Mouse (Mus musculus) midbrain, embryonic 11.5 days (tissue): ENCODE data around the gene Selp. TPM values are rescaled to one million over a fixed set of nuclear protein-coding genes. Genes with fewer than 3 reads are reported as not detected.

Experiments used
- ATAC-seq: fragments of 200-750 bp; cut with Nextera tagmentation; 2 replicates; pipeline ENCODE4 v1.8.0; 2017; ENCODE audit warnings: moderate TSS enrichment, moderate library complexity; ENCODE audit not compliant: low FRiP score
- DNase-seq: peaks from one replicate; pipeline ENCODE4 v3.0.0; 2015; ENCODE audit warnings: low spot score; ENCODE audit errors: missing footprints
- H3K27ac ChIP-seq: fragments of 300-500 bp; sonication (generic); 2 replicates; pipeline ENCODE4 v1.5.1; 2014; ENCODE audit warnings: low read depth, low read length
- H3K27me3 ChIP-seq: fragments of 300-500 bp; sonication (generic); 2 replicates; pipeline ENCODE4 v1.6.1; 2014; ENCODE audit warnings: mild to moderate bottlenecking, low read length, moderate library complexity, mixed read lengths; ENCODE audit not compliant: control insufficient read depth, insufficient read depth
- H3K36me3 ChIP-seq: fragments of 300-500 bp; sonication (generic); 2 replicates; pipeline ENCODE4 v1.6.1; 2014; ENCODE audit warnings: mild to moderate bottlenecking, low read length, moderate library complexity, mixed read lengths; ENCODE audit not compliant: control insufficient read depth, insufficient read depth
- H3K4me1 ChIP-seq: fragments of 300-500 bp; sonication (generic); 2 replicates; pipeline ENCODE4 v1.6.1; 2014; ENCODE audit warnings: low read length; ENCODE audit not compliant: control insufficient read depth, insufficient read depth
- H3K4me2 ChIP-seq: fragments of 300-500 bp; sonication (generic); 2 replicates; pipeline ENCODE4 v1.6.1; 2014; ENCODE audit warnings: mild to moderate bottlenecking, moderate library complexity
- H3K4me3 ChIP-seq: fragments of 300-500 bp; sonication (generic); 2 replicates; pipeline ENCODE4 v1.5.1; 2014; ENCODE audit warnings: low read depth, low read length
- H3K9ac ChIP-seq: fragments of 300-500 bp; sonication (generic); 2 replicates; pipeline ENCODE4 v1.6.1; 2014; ENCODE audit warnings: low read length
- H3K9me3 ChIP-seq: fragments of 300-500 bp; sonication (generic); 2 replicates; pipeline ENCODE4 v1.6.1; 2016; ENCODE audit warnings: low read length; ENCODE audit not compliant: control insufficient read depth
- WGBS: fragments of 180-500 bp; shearing (Covaris S2); extraction: QIAGEN DNeasy Blood & Tissue Kit; methylation state at CpG from one replicate; pipeline ENCODE4 v1.1.7; 2014; 5-methylcytosine and 5-hydroxymethylcytosine counted together
- polyA plus RNA-seq: library from polyadenylated mRNA; unstranded; fragments of >200 nt; fragmentation: Nextera tagmentation; extraction: Ambion mirVana; gene quantifications from 2 replicates; pipeline ENCODE4 v1.2.1, GENCODE M21; 2014

The Selp gene
- polyA plus RNA-seq, 1 experiment from 2014 or later: not detected

DNA sequence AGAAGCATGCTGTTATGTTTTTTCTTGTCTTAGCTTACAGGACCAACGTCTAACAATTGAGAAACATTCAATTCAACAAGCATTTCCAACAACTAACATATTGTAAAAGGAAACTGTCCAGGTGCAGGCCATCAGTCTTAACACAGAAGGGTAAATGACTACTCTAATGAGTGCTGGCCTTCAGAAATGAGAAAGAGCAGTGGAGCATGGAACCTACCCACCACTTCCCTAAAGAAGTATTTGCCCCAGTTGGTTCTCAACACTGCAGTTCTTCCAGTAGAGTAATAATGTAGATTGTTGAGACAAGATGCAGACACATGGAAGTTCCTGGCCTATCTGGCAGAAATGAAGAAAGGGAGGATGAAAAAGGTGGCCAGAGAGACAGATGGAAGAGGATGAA lies 38.6 kb upstream of the Selp start:
- H3K4me3 ChIP-seq: no peak overlapping the region
- WGBS: 69% methylated on average over 1 of the region's 1 CpGs
- H3K36me3 ChIP-seq: no peaks in the 10 kb centered on the region
- no peak overlapping the region for H3K4me2 ChIP-seq
- no peak for ATAC-seq
- no peak overlapping the region for H3K27ac ChIP-seq
- DNase-seq: no peak
- H3K27me3 ChIP-seq: no peaks in the 10 kb centered on the region
- H3K4me1 ChIP-seq: no peaks in the 10 kb centered on the region
- H3K9me3 ChIP-seq: no peaks in the 10 kb centered on the region
- no peak overlapping the region for H3K9ac ChIP-seq

DNA sequence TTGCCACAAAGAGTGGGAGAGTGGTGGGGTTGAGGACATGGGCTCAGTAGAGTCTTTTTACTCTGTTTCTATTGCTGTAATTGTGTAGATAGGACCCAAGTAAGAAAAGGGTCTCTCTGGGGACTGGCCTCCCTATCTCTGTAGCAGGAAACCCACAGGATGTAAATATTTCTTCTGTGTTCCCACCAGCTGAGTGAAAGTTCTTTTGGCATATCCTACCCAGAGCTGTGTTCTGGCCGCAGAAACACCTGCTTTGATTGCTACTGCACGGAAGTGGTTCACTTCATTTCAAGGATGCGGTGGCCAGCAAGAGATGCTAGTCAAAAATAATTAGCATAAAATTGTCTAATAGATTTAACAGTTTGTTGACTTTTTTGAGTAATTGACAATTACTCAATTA lies 38.0 kb upstream of the Selp start:
- H3K9me3 ChIP-seq: no peaks in the 10 kb centered on the region
- H3K36me3 ChIP-seq: no peaks in the 10 kb centered on the region
- ATAC-seq: no peak
- no peaks in the 10 kb centered on the region for H3K4me1 ChIP-seq
- no peak overlapping the region for H3K4me2 ChIP-seq
- no peak overlapping the region for H3K4me3 ChIP-seq
- H3K9ac ChIP-seq: no peak overlapping the region
- 98% methylated on average over 3 of the region's 3 CpGs for WGBS
- H3K27me3 ChIP-seq: no peaks in the 10 kb centered on the region
- H3K27ac ChIP-seq: no peak overlapping the region
- DNase-seq: no peak

DNA sequence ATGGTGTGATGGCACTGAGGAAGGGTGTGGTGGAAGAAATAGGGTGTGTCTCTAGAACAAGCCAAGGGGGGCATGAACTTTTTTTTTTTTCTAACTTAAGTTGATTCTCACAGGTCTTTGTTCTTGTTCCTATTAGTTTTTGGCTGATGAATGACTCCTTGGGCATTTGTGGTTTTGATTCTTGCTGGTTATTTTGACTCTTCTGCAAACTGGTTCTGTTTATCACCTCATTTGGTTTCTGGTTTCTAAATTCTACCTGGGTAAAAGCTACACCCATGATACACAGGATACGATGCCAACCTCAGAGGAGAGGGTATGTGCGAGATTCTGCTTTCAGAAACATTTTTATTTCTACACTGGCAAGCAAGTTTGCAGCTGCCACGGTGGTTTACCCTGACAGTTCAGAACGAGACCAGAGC lies 36.7 kb upstream of the Selp start:
- H3K4me3 ChIP-seq: no peak overlapping the region
- no peaks in the 10 kb centered on the region for H3K4me1 ChIP-seq
- no peak overlapping the region for H3K9ac ChIP-seq
- H3K27me3 ChIP-seq: no peaks in the 10 kb centered on the region
- no peak overlapping the region for H3K4me2 ChIP-seq
- no peaks in the 10 kb centered on the region for H3K9me3 ChIP-seq
- DNase-seq: no peak
- H3K27ac ChIP-seq: no peak overlapping the region
- no peak for ATAC-seq
- WGBS: 89% methylated on average over 4 of the region's 4 CpGs
- H3K36me3 ChIP-seq: no peaks in the 10 kb centered on the region

DNA sequence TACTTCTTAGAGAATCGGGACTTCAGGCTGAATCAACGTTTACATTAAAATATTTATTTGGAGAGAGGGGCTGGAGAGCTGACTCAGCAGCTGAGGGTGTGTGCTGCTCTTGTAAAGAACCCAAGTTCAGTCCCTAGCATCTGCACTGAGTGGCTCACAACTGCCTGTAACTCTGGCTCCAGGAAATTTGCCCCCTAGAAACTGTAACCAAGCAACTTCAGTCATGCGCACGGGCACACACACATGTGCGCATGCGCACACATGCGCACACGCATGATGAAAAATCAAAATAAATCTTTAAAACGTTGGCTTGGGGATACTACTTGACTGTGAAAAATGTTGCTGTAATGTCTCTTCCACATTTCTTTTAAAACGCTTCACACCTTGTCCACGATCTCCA lies 36.0 kb upstream of the Selp start:
- no peaks in the 10 kb centered on the region for H3K9me3 ChIP-seq
- H3K4me1 ChIP-seq: no peaks in the 10 kb centered on the region
- no peaks in the 10 kb centered on the region for H3K36me3 ChIP-seq
- DNase-seq (no peak), ATAC-seq (no peak)
- H3K9ac ChIP-seq: no peak overlapping the region
- no peak overlapping the region for H3K4me3 ChIP-seq
- no peaks in the 10 kb centered on the region for H3K27me3 ChIP-seq
- no peak overlapping the region for H3K4me2 ChIP-seq
- no peak overlapping the region for H3K27ac ChIP-seq
- 86% methylated on average over 11 of the region's 11 CpGs for WGBS

DNA sequence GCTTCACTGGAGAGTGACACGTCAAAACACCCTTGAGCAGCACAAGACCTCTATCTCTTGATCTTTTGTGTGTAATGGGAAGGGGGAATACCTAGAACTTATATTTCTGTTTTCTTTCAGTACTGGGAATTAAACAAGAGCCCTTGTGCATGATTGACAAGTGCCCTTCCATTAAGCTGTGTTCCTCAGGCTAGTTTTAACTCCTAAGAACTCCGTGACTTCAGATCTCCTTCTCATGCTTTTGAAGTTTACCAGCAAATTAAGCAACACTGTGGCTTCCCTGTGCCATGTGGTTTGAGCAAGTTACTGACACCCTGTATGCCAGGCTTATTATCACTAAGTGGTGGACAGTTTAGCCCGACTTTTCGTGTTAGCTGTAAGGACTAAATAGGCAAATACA lies 32.0 kb upstream of the Selp start:
- Histone ChIP-seq H3K9me3 (no peaks in the 10 kb centered on the region), H3K4me2 (no peak overlapping the region), H3K36me3 (no peaks in the 10 kb centered on the region), H3K9ac (no peak overlapping the region), H3K27ac (no peak overlapping the region), H3K4me1 (no peaks in the 10 kb centered on the region), H3K4me3 (no peak overlapping the region), H3K27me3 (no peaks in the 10 kb centered on the region)
- 94% methylated on average over 4 of the region's 4 CpGs for WGBS
- DNase-seq (no peak), ATAC-seq (no peak)

DNA sequence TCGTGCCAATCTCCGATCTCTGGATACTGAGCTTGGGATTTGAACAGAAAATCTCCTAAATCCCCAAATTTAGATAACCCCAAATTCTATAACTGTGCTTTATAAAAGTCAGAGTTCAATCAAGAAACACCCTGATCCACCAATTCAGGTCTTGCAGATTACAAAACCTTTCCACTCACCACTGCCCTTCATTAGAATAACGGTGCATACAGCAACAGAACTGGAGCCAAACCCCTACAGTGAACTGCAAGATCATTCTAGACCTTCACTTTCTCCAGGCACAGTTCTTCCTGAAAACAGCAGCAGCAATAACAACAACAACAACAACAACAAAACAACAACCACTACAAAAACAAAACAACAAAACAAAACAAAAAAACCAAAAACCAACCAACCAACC lies 28.3 kb upstream of the Selp start:
- WGBS: 89% methylated on average over 3 of the region's 3 CpGs
- no peak overlapping the region for H3K4me3 ChIP-seq
- no peak for ATAC-seq

DNA sequence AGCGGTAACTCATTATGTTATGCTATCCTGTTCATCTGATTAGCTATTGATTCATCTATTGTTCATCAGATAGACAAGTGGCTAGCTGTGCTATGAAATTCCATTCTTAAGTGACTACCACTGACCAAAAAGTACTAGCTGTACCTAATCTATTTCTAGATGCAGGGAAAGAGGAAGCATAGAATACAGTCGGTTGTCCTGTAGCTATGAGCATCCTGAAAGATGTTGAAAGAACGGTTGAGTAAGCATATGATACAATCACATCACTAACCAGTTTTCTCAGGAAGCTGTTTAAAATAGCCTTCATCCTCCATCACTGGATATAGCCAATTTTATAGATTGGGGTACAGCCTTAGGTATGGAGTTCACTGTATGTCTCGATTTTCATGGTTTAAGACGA lies 27.2 kb upstream of the Selp start:
- Histone ChIP-seq H3K4me3 (no peak overlapping the region), H3K4me1 (no peaks in the 10 kb centered on the region), H3K27ac (no peak overlapping the region), H3K36me3 (no peaks in the 10 kb centered on the region), H3K27me3 (no peaks in the 10 kb centered on the region), H3K9ac (no peak overlapping the region), H3K9me3 (no peaks in the 10 kb centered on the region), H3K4me2 (no peak overlapping the region)
- ATAC-seq: no peak
- no peak for DNase-seq
- 92% methylated on average over 5 of the region's 5 CpGs for WGBS

More for the DNA sequence above, 28.3 kb upstream of the Selp start:
- no peaks in the 10 kb centered on the region for H3K36me3 ChIP-seq
- no peak overlapping the region for H3K4me2 ChIP-seq
- no peaks in the 10 kb centered on the region for H3K27me3 ChIP-seq
- no peak overlapping the region for H3K9ac ChIP-seq
- no peaks in the 10 kb centered on the region for H3K4me1 ChIP-seq
- no peak overlapping the region for H3K27ac ChIP-seq
- no peaks in the 10 kb centered on the region for H3K9me3 ChIP-seq
- no peak for DNase-seq

DNA sequence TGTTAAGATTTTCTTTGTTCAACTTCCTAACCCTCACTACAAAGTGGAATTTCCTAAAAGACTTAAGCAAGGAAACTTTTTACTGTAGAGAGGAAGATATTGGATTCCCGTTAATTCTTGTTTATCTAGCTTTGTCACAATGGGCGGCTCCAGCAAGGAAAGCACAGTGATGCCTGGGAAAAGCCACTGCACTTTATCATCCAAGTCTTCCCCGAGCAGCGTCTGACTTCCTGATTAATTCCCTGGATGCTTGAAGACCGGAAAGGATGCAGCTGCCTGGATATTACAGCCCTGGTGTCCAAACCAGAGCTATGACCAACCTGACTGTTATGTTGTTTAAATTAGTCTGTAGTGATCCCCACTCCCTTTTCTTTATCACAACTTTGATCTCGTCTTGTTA lies 18.3 kb upstream of the Selp start:
- DNase-seq: no peak
- Histone ChIP-seq H3K27ac (no peak overlapping the region), H3K36me3 (no peaks in the 10 kb centered on the region), H3K9ac (no peak overlapping the region), H3K4me1 (no peaks in the 10 kb centered on the region), H3K4me3 (no peak overlapping the region), H3K9me3 (no peaks in the 10 kb centered on the region), H3K4me2 (no peak overlapping the region), H3K27me3 (no peaks in the 10 kb centered on the region)
- ATAC-seq: no peak
- 75% methylated on average over 6 of the region's 6 CpGs for WGBS

DNA sequence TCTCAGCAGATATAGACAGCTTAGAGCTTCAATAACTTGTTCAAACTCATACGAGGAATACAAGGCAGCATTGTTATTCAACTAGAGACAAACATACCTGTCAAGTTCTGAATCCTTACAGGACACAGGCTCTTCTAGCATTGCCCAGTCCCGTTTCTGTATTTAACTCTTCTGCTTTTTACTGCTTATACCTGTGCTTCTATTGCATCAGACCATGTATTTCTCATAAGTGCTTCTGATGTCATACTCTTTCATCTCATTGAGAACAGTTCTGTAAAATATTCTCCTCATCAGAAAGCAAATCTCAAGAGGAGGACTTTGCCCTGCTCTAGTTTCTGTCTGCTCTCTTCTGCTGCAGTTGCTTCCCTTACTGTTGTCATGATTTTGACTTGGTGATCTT lies 17.2 kb upstream of the Selp start:
- no peaks in the 10 kb centered on the region for H3K9me3 ChIP-seq
- no peaks in the 10 kb centered on the region for H3K4me1 ChIP-seq
- H3K4me2 ChIP-seq: no peak overlapping the region
- no peak overlapping the region for H3K4me3 ChIP-seq
- H3K27ac ChIP-seq: no peak overlapping the region
- no peak for DNase-seq
- H3K9ac ChIP-seq: no peak overlapping the region
- no peaks in the 10 kb centered on the region for H3K36me3 ChIP-seq
- ATAC-seq: no peak
- 89% methylated on average over 2 of the region's 2 CpGs for WGBS
- H3K27me3 ChIP-seq: no peaks in the 10 kb centered on the region

DNA sequence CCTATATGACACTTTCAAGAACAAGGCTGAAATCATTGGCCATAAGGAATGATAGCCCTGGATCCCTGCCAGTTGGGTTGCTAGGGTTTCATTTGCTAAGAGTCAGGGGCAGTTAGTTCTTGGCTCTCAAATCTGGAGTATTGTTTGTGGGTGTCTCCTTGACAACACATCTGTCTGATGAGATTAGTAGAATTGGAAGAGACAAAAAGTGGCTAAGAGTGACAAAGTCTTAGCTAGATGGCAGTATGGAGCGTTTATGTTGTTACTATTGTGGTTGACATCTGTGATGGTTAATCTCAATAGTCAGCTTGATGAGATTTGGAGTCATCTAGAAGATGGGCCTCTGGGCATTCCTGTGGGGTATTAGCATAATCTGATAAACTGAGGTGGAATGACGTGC lies 16.7 kb upstream of the Selp start:
- H3K27ac ChIP-seq: no peak overlapping the region
- H3K4me2 ChIP-seq: no peak overlapping the region
- no peaks in the 10 kb centered on the region for H3K36me3 ChIP-seq
- no peak overlapping the region for H3K9ac ChIP-seq
- ATAC-seq (no peak), DNase-seq (no peak)
- H3K4me3 ChIP-seq: no peak overlapping the region
- H3K27me3 ChIP-seq: no peaks in the 10 kb centered on the region
- 83% methylated on average over 2 of the region's 2 CpGs for WGBS
- H3K9me3 ChIP-seq: no peaks in the 10 kb centered on the region
- no peaks in the 10 kb centered on the region for H3K4me1 ChIP-seq
